Mouse (Mus musculus): ENCODE measurements around the gene Mpp4.

The Mpp4 gene

DNA sequence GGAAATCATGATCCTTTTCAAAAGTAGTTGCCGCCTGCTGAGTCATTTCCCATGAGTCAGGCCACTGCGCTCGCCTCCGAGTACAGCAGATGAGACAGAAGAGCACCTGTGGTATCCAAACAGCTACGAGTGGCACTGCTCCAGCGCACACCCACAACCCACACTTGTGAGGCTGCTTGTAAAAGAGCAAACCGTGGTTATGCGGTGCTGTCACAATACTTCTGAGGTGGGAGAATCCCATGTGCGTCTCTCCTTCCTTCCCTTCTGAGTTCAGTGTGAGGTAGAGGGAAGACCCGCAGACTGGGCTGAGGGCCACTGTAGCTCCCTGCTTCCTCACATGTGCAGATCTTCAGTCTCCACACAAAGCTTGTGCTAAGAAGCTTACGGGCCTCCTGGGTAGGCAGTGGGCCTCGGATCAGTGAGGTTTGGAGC lies at the start of gene Mpp4:
Mpp4 (minus strand) TSS at position 360 of the 432 bp plus-strand sequence.
- in situ Hi-C loops (cut with MseI, MboI) = no loop called here

DNA sequence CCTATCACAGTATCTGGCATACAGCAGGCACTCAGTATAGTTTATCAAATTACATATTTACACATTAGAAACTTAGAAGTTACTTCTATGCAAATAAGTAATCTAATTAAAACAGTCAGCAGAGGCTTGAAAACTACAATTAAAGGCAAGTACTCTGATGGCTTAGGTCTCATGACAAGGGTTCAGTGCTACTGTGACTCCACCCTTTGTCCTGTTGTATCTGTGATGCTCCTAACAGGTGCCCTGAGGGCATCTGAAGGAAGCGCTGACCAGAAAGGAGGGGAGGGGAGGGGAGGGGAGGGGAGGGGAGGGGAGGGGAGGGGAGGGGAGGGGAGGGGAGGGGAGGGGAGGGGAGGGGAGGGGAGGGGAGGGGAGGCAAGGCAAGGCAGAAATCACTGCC lies 49.8 kb upstream of the Mpp4 start:
- in situ Hi-C loops (cut with MseI, MboI) = no loop called here

DNA sequence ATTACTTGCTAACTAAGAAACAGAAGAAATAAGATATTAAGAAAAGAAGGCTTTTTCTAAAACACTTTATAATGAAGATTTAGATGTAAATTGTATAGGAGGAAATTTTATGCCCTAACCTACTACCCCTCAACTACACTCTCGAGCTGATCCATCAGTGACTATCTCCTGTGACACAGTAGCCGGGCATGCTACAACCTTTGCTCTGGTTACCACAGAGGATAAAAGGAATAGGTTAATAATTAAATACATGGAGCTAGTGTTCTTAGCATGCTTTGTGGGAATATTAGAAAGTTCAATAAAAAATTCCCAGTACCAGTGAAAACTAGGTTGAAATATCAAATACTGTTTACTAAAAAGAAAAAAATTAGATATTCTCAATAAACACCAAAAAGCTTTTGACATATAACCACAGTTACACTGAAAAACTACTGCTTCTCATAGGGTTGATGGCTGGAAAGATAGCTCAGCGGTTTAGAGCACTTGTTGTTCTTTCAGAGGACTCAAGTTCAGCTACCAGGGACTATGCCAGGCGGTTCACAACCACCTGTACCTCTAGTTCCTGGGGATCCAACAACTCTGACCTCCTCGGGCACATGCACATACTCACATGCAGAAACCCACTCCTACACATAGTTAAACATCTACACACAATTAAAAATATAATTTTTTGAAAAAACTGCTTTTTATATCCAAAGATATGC lies 49.0 kb upstream of the Mpp4 start:
- in situ Hi-C loops (cut with MseI, MboI) = no loop called here

DNA sequence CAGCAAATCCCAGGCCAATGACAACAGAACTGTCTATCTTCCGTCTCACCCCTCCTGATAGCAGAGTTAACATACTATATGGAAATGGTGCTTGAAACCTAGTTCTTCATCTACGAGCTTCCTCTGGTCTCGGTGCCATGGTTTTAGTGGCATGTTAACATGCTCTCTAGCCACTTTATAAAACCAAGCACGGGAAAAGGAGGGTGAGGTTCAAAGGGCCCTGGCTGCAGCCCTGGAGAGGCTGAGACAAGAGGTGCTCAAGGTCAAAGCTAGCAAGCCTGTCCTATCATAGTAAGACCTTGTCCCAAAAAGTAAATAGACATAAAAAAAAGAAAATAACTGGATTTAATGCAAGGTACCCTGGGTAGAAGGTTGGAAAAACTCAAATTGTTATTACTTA lies 48.5 kb upstream of the Mpp4 start:
- in situ Hi-C loops (cut with MseI, MboI) = no loop called here

DNA sequence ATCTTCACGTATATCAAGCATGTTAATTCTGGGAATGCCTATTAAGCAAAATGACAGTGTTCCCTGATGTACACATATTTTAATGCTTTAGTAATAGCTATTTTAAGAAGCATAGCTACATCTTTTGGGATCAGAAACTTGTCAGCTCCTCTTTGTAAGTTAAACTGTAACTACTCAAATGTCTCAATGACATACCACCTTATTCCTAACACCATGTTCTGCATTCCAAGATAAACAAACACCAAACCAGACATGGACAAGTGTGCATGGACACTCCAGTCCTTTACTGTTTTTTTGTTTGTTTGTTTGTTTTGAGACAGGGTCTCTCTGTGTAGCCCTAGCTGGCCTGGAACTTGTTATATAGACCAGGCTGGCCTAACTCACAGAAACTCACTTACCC lies 45.1 kb upstream of the Mpp4 start:
- in situ Hi-C loops (cut with MseI, MboI) = no loop called here

DNA sequence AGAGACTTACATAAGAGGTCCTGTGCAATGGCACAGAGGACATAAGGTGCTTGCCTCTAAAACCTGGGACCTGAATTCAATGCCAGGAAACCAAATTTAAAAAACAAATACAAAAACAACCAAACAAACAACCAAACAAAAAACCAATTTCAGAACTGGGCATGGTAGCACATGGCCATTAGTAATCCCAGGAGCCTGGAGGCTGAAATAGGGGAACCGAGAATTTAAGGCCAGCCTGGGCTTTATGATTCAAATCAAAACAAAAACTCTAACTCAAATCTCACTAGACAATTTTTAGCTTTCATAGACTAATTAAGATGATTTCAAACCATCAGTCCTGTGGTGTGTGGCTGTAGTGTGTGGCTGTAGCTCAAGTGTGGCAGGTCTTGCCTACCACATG lies 41.3 kb upstream of the Mpp4 start:
- in situ Hi-C loops (cut with MseI, MboI) = no loop called here

DNA sequence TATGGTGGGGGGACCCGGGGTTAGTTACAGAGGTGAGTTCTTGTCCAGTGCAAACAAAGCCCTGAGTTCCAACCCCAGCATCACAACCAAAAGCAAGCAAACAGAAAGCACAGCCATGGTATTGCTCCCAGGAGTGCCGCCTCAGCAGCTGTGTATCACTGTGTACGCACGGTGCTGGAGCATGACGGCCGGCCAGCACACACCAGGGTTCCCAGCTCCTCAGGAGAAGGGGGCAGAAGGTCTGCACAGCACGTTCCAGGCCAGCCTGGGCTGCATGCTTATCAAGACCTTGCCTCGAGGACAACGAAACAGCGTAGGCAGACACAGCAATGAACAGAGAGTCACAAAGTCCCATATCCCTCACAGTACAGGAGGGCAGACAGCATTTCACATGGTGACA lies 39.2 kb upstream of the Mpp4 start:
- in situ Hi-C loops (cut with MseI, MboI) = no loop called here

DNA sequence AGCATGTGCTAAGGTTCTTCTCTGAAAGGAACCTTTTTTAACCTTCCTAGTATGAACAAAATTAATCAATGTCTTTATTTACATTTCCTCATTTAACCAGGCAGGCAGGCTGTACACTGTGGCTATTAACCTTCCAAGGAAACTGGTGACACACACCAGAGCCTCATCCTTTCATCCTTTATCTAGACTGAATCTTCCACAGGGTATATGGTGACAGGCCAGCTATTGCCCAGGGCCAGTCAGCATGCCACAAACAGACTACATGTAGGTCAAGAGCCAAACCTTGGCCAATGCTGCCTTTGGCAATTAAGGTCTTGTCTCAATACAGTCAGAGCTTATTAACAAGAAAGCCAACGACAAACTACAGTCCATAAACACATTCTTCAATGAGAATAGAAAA lies 38.4 kb upstream of the Mpp4 start:
- in situ Hi-C loops (cut with MseI, MboI) = no loop called here

DNA sequence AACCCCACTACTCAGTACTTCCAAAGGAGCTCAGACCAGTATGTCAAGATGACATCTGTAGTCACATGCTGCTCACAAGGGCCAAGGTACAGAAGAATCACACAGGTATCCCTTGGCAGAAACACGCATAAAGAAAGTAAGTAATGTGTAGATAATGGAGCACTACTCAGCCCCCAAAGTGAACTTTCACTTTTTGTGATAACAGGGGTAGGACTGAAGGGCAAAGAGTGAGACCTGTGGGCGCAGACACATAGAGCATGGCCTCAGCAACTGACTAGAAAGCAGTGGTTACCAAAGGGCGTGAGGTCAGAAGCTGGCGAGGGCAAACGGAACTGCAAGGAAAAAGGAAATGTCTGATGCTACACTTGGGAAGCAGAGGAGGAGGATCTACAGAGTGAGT lies 37.8 kb upstream of the Mpp4 start:
- in situ Hi-C loops (cut with MseI, MboI) = no loop called here

DNA sequence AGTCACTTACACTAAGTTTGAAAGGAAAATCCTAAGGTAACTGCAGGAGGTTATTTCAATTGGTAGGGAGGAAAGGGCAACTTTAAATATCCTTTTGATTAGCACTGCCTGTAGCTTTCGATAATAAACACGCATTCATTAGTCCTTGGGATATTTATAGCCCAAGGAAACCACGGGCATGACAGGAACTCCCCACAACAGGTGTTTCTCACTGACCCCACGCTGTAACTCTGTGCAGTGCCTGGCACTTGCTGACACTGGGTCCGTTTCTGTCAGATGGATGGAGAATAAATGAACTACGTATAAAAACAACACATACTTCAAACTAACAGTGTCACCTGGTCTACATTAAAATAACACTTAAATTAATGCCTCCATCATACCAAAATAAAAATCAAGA lies 31.8 kb upstream of the Mpp4 start:
- in situ Hi-C loops (cut with MseI, MboI) = no loop called here

DNA sequence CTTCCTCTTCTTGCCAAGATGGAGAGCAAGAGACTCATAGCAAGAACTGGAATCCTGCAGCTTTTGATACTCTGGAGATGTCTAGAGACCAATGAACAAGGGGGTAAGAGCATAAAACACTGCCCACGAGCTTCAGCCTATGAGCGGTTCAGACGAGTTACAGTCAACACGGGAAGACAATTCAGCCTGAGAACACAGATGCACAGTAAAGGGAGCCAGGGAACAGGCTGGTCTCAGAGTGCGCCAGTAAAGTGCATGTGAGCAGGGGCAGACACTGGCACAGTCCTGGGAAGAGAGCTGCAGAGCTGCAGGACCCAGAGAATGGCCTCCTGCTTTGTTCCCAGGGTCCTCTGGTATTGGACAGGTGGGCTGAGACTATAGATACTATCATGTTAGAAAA lies 24.6 kb upstream of the Mpp4 start:
- in situ Hi-C loops (cut with MseI, MboI) = no loop called here

DNA sequence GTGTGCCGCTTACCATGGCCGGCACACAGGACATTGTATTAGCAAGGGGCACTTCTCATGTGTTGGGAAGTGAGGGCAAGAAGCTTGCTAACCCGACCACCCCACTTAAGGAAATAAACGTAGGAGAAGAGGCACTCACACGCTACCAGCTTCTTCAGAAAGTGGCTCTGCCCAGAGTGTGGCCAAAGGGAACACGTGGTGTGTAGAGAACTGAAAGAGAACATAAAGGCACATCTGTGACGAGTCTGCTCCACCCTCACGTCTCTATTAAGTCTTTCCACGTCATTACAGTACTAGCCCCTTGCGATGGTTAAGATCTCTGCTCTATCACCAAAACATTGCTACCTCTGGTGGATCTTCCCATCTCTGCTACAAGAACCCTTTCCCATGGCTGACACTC lies 23.1 kb upstream of the Mpp4 start:
- in situ Hi-C loops (cut with MseI, MboI) = no loop called here

DNA sequence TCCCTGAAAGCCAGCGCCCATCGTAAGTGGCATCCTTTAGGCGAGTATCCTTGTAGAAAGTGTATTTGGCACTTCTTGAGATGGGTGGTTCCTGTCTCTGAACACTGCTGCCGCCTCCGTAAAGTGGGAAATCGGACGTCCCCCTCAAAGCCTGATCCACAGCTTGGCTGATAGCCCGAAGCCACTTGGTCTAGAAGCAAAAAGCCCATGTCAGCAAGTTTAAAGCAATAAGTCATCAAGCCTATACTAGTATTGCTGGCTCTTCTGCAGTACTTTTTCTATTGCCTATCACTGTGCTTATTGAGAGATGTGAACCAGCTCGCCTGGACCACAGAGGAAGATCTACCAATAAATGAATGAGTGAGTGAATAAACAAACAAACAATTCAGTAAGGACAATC lies 22.2 kb upstream of the Mpp4 start:
- in situ Hi-C loops (cut with MseI, MboI) = no loop called here

DNA sequence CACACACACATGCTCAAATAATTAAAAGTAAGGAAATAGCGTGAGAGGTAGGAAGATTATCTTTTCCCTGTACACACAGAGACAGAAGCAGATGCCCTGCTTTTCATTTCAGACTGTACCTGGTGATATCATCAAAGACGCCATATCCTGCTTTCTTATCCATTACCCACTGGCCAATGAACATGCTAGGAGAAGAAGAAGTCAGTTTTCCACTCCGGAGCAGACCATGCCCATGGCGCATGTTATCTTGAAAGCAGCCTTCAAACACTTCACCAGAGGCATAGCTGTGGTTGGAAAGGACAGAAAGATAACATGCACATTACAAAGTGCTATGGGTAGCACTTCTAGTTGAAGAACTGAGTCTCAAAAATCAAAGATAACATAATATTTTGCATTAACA lies 19.9 kb upstream of the Mpp4 start:
- in situ Hi-C loops (cut with MseI, MboI) = no loop called here

DNA sequence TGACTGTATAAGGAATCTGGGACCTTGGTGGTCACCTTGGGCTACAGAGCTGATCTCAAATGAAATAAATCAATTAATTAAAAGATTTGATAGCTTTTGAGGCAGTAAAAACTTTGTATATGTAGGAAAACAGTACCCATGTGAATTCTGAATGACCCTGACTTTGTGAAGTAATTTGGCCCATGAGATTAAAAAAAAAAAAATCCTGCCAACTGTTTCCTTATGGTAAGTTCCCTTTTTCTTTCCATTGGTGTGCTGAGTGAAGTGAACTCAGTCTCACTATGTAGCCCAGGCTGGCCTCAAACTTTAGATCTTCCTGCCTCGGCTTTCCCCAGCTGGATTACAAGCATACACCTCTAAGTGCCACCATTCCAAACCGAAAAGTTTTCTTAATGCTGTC lies 19.2 kb upstream of the Mpp4 start:
- in situ Hi-C loops (cut with MseI, MboI) = no loop called here

DNA sequence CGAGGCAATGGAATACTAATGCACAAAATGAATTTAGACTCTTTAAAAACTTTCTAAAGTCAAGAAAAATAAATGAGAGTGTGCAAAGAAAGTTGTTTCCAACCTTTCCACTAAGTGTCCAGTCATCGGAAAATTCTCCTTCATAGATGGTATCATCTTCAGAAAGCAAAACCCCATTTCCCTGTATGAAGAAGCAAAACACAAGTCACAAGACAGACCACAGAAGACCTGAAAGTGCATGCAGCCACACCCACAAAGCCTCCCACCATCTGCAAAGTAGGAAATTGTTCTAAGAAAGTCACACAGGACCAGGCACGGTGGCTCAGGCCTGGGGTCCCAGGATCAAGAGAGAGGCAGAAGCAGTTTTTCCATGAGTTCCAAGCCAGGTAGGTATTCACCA lies 16.8 kb upstream of the Mpp4 start:
- in situ Hi-C loops (cut with MseI, MboI) = no loop called here

DNA sequence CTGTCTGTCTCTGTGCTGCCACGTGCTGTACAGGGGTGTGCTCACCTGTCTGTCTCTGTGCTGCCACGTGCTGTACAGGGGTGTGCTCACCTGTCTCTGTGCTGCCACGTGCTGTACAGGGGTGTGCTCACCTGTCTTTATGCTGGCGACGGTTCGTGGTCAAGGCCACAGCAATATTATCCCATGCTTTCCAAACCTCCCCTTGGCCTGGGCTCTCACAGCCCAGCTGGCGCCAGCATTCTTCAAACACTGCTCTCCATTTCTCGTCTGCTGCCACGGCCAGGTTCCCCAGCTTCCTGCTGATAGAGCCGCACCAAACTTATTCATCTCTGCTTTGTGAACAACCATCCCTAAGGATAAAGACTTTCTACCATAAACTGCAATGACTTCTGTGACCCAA lies 15.2 kb upstream of the Mpp4 start:
- in situ Hi-C loops (cut with MseI, MboI) = no loop called here

DNA sequence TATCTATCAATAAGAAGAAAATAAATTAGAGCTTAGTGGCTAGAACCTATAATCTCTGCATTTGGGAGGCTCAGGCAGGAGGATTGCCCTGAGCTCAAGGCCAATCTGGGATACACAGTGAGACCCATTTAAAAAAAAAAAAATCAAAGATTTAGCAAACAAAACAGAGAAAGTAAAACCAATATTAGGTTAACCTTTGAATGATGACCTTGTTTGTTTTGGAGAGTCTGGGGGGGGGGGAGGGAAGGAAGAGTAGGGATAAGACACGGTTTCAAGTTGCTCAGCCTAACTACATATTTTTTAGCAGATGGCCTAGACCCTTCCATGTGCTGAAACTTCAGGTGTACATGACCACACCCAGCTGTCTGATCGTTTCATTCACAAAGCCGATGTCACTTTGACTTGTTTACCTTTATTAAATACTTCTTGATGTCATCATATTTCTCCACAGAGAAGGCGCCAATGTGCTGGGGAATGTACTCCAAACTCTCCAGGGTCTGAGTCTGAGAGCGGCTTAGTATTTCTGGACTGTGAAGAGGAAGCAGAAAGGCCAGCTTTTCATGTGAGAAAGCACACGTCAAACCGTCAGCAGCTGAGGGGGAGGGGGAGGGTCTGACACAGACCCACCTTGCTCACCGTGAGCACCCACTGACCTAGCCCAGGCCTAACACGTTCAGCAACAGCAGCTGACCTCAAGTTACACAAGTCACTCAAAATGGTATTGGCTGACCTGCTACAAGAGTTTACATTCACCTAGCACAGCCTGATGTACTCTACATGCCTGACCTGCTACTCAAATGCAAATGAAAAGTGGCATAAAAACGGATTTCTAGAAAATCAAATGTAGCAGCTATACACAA lies 11.6 kb upstream of the Mpp4 start:
- in situ Hi-C loops (cut with MseI, MboI) = no loop called here

DNA sequence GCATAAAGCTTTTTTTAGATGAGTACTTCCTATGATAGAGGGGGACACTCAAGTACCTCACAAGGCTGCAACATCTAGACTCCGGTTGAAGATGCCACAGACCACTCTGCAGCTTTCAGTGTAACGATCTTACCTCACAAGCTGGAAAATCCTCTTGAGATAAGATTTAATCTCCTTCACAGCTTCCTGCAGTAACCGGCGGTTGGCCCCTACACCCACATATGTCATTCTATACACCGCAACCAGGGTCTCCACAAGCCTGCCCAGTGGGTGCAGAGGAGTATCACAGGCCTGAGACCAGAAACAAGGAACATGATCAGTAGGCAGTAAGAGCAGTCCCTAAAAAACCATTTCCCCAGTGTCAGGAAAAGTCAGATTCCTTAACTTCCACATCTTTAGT lies 9.8 kb upstream of the Mpp4 start:
- in situ Hi-C loops (cut with MseI, MboI) = no loop called here

DNA sequence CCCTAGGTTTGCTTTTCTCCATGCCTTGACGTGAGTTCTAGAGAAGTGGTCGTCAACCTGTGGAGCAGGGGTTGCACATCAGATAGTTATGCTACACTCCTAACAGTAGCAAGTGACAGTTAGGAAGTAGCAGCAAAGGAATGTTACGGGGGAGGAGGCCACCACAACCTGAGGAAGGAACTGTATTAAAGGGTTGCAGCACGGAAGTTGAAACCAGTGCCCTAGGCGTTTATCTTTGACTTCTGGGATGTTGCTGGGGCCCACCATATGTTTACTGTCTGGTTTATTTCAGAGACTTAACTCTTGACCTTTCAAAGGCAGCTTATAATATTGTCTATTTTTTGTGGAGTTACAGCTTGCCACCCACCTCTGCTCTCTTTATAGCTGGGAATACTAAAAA lies 8.7 kb upstream of the Mpp4 start:
- in situ Hi-C loops (cut with MseI, MboI) = no loop called here

DNA sequence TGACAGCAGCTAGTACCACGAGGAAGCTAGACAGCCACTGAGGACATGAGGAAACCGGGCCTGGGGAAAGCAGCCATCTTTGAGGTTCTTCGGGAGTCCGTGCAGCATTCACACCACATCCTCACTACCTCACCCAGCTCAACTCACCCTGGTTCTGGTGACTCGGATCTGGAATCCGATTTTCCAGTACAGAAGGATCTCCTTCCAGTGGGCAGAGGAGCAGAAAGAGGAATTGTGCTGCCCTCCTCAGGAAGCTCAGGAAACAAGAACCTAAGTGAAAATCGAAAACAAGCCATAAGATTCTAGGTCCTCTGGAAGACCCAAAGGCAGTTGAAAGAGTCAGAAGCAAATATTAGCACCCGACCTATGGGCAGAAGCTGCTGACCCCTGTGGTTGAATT lies 7.1 kb upstream of the Mpp4 start:
- in situ Hi-C loops (cut with MseI, MboI) = no loop called here

DNA sequence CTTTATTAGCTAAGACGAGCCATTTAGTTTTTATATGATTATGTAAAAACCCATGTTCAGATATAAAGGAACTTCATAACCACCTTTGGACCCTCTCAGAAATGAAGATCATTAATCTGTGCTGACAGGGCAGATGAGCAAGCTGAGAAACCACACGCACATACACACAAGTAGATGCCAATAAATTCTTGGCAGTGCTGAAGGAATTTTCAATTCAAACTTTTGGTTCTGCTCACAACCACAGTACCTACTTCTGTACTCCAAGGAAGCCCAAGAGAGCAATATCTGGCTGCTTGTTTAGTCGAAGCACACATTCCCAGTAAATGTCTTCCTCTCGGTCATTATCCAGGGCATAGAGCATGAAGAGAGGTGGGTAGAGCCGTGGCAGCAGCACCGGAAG lies 6.4 kb upstream of the Mpp4 start:
- in situ Hi-C loops (cut with MseI, MboI) = no loop called here

DNA sequence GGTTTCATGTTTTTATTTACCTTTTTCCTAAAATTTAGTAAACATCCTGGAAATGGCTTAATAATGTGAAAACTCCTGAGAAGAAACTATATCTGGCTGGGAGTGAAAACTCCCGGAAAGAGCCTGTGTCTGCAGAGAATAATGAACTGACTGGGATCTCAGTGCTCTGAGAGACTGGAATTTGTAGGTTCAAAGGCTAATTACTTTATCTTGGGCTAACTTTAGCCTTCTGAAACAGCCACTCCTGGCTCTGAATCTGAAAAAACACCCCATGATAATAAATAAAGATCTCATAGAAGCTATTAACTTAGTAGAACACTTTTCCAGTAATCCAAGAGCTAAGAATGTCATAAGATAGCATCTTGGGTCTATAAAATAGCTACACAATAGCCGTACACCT lies 5.4 kb upstream of the Mpp4 start:
- in situ Hi-C loops (cut with MseI, MboI) = no loop called here

All from mouse trophoblast stem cell (cell line).